Mouse (Mus musculus) ES-Bruce4 (cell line): ENCODE measurements around the gene Shroom2. TPM values are rescaled to one million over a fixed set of nuclear protein-coding genes. Genes with fewer than 3 reads are reported as not detected.

ENCODE experiments used
- H3K27ac ChIP-seq: 2 replicates; pipeline ENCODE4 v1.5.1; 2012; ENCODE audit warnings: low read length, inconsistent platforms; ENCODE audit not compliant: insufficient read depth
- H3K27me3 ChIP-seq: 2 replicates; pipeline ENCODE4 v1.6.1; 2012; ENCODE audit warnings: mild to moderate bottlenecking, low read length, inconsistent platforms; ENCODE audit not compliant: control insufficient read depth, poor library complexity, insufficient read depth, severe bottlenecking
- H3K36me3 ChIP-seq: 2 replicates; pipeline ENCODE4 v1.6.1; 2012; ENCODE audit warnings: inconsistent platforms, mild to moderate bottlenecking, low read length, moderate library complexity; ENCODE audit not compliant: control insufficient read depth, poor library complexity, insufficient read depth, severe bottlenecking
- H3K4me1 ChIP-seq: one replicate; pipeline ENCODE4 v1.8.1; 2011; ENCODE audit warnings: low read length; ENCODE audit not compliant: control insufficient read depth, insufficient read depth
- H3K4me3 ChIP-seq: 2 replicates; pipeline ENCODE4 v1.5.1; 2011; ENCODE audit warnings: low read depth, mild to moderate bottlenecking, low read length
- H3K9ac ChIP-seq: 2 replicates; pipeline ENCODE4 v1.6.1; 2012; ENCODE audit warnings: low read depth, mild to moderate bottlenecking, inconsistent platforms; ENCODE audit not compliant: poor library complexity, severe bottlenecking
- H3K9me3 ChIP-seq: replicated peaks from 2 replicates; pipeline ENCODE4 v1.6.1; 2012; ENCODE audit warnings: mild to moderate bottlenecking, low read length, inconsistent platforms; ENCODE audit not compliant: control insufficient read depth, poor library complexity, insufficient read depth, severe bottlenecking
- CTCF ChIP-seq: IDR thresholded peaks from one replicate; pipeline ENCODE4 v1.8.1; 2011; ENCODE audit warnings: low read depth, low read length
- EP300 ChIP-seq: IDR thresholded peaks from 2 replicates; pipeline ENCODE4 v1.6.1; 2011; ENCODE audit warnings: low read depth, low read length; ENCODE audit not compliant: insufficient read depth
- POLR2A ChIP-seq: IDR thresholded peaks from one replicate; pipeline ENCODE4 v1.8.1; 2011; ENCODE audit warnings: low read length; ENCODE audit not compliant: insufficient read depth
- polyA plus RNA-seq: library from polyadenylated mRNA; stranded (reverse); fragments of >200 nt; gene quantifications from 2 replicates; pipeline ENCODE4 v1.2.4, GENCODE M21; 2011; ENCODE audit warnings: low read depth; ENCODE audit not compliant: missing spikeins, insufficient read depth, insufficient read length

Gene Shroom2
- polyA plus RNA-seq, 1 experiment: 35.6 TPM

DNA sequence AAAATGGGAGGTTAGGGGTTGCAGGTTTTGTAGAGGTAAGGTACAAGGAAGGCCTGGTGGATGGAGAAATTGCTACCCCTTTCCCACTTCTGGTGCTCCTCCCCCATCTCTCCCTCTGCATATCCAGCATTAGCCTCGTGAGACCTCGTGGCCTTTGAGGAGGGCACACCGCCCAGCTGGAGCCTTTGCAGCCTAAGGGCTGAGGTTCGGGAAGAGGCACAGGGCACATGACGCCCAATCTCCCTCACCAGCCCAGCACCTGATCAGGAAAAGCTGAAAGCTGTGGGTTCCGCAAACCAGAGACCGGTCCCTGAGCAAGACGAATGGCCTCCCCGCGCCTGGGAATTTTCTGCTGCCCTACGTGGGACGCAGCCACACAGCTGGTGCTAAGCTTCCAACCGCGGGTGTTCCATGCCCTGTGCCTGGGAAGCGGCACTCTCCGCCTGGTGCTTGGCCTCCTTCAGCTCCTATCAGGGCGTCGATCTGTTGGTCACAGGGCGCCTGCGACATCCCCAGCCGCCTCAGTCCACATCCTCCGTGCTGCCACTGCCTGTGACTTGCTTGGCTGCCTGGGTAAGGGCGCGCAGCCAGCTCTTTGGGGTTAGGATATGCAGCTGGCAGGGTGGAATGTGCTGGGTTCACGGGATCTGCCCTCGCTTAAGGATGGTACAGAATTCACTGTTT is 12.6 kb upstream of the Shroom2 start, which contains the start of gene Gpr143:
Gene Gpr143, plus strand, starts transcription at position 202 of the 684 bp plus-strand sequence.
- TF ChIP-seq POLR2A (no peak), CTCF (no peak), EP300 (no peak)
- Histone ChIP-seq H3K9ac (peak within 1 kb of the TSS; percentile 64), H3K9me3 (no peaks in the 10 kb centered on the region), H3K4me1 (no peaks in the 10 kb centered on the region), H3K27me3 (no peaks in the 10 kb centered on the region), H3K36me3 (no peaks in the 10 kb centered on the region), H3K4me3 (peak within 1 kb of the TSS; percentile 77), H3K27ac (no peak within 1 kb of the TSS)

DNA sequence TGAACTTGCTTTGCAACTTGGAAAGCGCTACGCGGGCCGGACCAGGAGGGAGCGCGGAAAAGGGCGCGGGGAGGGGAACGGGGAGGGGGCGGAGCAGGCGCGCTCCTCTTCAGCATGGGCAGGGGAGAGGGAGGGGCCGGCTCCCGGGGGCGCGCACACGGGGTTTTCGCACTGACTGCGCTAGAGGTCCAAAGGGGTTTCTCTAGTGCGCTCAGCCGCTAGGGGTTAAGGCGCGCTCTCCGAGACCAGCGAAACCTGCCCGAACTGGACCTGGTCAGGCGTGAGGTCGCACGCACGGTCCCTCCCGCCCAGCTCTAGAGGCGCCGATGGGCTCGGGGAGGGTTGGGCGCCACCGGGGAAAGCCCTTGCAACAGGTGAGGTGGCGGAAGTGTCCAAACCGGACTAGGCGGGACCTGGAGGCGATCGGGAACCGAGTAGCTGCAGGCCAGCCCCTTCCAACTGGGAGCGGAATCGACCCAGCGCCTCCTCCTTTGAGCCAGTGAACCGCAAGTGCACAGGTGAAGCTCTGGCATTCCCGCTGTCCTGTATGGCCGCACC is 414 bp upstream of the Shroom2 start:
- peak overlapping the region; percentile 83 for H3K9ac ChIP-seq
- H3K27ac ChIP-seq: peak overlapping the region; percentile 82
- no peaks in the 10 kb centered on the region for H3K36me3 ChIP-seq
- H3K4me3 ChIP-seq: peak overlapping the region; percentile 84
- TF ChIP-seq CTCF (no peak), EP300 (no peak), POLR2A (no peak)
- no peaks in the 10 kb centered on the region for H3K27me3 ChIP-seq
- H3K4me1 ChIP-seq: no peaks in the 10 kb centered on the region
- H3K9me3 ChIP-seq: no peaks in the 10 kb centered on the region

DNA sequence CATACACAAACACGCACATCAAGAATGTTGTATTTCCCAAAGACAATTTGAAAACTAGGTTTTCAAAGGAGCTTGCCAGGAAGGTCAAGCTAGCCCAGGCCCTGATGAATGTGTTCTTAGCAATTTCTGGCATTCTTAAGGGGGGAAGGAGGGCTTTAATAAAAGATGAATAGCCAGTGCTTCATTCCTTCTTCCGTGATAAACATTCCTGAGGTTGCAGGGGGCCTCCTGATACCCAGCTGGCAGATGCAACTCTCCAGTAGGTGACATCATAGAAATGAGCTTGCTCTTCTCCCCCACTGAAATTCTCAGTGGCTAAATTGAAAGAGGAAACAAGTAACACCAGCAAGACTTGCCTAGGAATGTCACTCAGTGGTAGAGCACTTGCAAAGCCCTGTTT is 5.1 kb downstream of the Shroom2 start:
- TF ChIP-seq POLR2A (no peak), EP300 (no peak)
- Histone ChIP-seq H3K27me3 (no peaks in the 10 kb centered on the region), H3K9me3 (no peaks in the 10 kb centered on the region), H3K4me1 (no peaks in the 10 kb centered on the region), H3K27ac (0 out of 2 replicates have a peak overlapping the region, but pooled peaks have one; percentile 11), H3K4me3 (no peak overlapping the region), H3K36me3 (no peaks in the 10 kb centered on the region), H3K9ac (no peak overlapping the region)

DNA sequence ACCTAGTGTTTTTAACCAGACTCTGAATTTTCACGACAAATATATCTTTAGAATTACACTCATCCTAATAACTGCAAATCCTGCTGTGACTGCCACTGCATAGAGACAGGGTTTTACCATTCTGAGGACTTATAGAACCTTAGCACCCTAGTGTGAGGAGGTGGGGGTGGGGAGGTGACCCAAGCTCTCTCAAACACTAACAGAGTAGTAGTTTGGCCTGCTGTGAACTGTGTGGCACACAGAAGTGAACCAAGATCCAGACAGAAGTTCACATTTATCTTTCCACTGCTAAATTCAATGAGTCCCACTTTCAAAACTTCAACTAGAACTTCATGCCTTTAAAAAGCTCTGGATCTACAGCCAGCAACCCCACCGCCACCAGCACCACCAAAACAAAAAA is 6.4 kb downstream of the Shroom2 start:
- Histone ChIP-seq H3K9ac (no peak overlapping the region), H3K4me3 (no peak overlapping the region), H3K36me3 (no peaks in the 10 kb centered on the region), H3K9me3 (no peaks in the 10 kb centered on the region), H3K4me1 (no peaks in the 10 kb centered on the region), H3K27ac (no peak overlapping the region), H3K27me3 (no peaks in the 10 kb centered on the region)
- TF ChIP-seq POLR2A (no peak), EP300 (no peak), CTCF (no peak)

DNA sequence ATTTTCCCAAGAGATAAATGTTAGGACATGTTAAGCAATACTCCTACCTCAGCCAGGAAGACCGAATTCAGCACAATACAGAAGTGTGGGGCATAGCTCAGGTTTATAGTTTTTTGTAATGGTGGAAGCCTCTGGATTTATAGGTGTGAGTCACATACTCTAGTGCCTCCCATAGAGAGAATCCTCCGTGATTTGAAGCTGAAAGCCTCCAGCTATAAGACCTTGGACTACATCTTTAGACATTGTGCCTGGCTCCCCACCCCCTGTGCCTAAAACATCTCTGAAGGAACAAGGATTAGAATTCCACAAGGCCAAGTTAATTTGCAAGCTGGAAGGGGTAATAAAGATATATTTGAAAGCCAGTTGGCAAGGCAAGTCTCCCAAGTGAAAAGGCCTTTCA is 6.8 kb downstream of the Shroom2 start:
- TF ChIP-seq POLR2A (no peak), EP300 (no peak), CTCF (no peak)
- no peak overlapping the region for H3K4me3 ChIP-seq
- no peaks in the 10 kb centered on the region for H3K27me3 ChIP-seq
- no peak overlapping the region for H3K9ac ChIP-seq
- H3K4me1 ChIP-seq: no peaks in the 10 kb centered on the region
- H3K9me3 ChIP-seq: no peaks in the 10 kb centered on the region
- no peak overlapping the region for H3K27ac ChIP-seq
- no peaks in the 10 kb centered on the region for H3K36me3 ChIP-seq

DNA sequence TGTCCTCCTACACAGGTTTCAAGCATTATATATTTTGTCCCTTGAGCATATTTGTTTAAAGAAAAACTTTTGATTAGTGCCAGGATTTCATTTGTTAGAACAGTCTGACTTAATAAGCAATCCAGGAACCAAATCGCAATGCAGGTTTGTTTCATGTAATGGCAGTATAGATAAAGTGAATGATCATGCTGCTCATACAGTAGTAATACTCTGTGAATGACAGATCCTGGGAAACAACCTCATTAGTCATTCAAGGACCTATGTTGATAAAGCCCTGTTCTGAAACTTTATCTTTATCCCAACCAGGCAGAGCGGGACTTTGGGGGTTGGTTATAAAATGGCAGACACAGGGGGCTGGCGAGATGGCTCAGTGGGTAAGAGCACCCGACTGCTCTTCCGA is 13.0 kb downstream of the Shroom2 start:
- TF ChIP-seq POLR2A (no peak), EP300 (no peak)
- Histone ChIP-seq H3K9me3 (no peaks in the 10 kb centered on the region), H3K36me3 (no peaks in the 10 kb centered on the region), H3K4me3 (no peak overlapping the region), H3K27me3 (no peaks in the 10 kb centered on the region), H3K27ac (no peak overlapping the region), H3K4me1 (no peaks in the 10 kb centered on the region), H3K9ac (no peak overlapping the region)
